Mouse (Mus musculus): ENCODE results near the gene Crebrf.

Crebrf gene

DNA sequence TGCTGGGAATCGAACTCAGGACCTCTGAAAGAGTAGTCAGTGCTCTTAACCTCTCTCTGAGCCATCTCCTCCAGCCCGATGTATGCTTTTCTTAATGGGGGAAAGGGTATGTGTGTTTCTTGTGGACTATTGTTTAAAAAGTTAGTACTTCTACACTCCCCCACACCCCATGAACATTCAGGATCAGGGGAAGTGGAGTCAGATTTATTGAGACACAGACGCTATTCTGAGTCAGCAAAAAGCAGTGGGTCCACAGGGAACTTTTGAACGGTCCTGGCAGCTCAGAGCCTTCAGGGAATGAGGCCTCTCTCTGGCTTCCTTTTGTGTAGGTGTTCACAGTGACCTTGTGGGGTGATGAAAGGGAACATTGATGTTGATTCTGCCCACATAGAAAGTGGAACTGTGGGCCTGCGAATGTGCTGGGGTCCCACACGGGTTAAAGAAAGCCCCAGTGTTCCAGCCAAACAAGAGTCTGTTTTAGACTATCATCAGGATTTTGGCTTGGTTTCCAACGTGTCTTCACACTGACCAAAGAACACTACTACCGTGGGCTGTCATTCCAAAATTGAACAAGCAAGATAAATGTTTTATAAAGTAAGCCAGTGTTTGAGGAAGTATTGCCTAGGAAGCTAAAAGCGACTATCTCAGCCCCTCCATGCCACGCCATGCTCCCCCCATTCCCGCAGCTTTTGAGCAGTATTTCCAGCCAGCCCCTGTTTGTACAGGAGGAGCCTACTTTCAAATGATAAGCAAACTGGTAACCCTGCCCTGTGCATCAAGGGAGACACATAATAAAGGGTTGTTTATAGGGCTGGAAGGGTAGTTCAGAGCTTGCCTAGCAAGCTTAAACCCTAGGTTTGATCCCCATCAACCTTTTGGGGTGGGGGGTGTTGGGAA lies 9.7 kb upstream of the Crebrf start:
- DNase-seq: no peak

- no peak for DNase-seq
Measured at GRCm38 (mm10) chr17:26707066-26707465, 8.4 kb upstream of the Crebrf start.

- peak in 1 of 2 experiments; percentile 62 for DNase-seq
Measured at GRCm38 (mm10) chr17:26708499-26708898, 7.0 kb upstream of the Crebrf start.

GRCm38 (mm10) chr17:26708993-26709590 lies 6.4 kb upstream of the Crebrf start:
- peak; percentile 52 for DNase-seq

GRCm38 (mm10) chr17:26710049-26710448 lies 5.4 kb upstream of the Crebrf start:
- DNase-seq: no peak

GRCm38 (mm10) chr17:26715916-26716717 lies 667 bp downstream of the Crebrf start:
- DNase-seq: peak; percentile 93 to 95

DNA sequence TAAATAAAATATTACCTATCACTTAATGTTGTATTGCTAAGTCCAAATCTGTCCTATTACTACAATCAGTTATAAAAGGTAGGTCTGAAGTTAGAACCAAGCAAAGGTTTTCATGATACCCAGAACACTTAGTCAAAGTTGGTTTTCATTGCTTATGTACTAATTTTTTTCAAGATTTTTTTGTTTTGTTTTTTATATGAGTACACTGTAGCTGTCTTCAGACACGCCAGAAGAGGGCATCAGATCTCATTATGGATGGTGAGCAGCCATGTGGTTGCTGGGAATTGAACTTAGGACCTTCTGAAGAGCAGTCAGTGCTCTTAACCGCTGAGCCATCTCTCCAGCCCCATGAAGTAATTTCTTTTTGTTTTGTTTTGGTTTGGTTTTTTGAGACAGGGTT lies 2.4 kb downstream of the Crebrf start:
- DNase-seq: no peak

DNA sequence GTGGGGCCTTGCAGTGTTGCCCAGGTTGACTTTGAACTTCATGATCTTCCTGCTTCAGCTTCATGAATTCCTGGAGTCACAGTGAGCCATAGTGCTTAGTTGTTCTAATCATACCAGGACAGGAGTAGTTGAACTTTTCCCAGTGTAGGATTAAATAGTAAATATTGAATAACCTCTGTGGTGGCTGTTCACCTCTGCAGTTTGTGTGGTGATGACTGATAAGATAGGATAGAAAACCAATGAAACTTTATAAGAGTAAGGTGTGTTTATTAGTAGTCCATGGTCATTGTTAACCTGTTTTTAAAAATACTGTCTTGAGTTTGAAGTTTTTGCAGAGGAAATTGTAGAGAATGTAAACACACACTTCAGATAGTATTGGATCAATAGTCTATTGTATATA lies 4.0 kb downstream of the Crebrf start:
- DNase-seq: no peak

DNA sequence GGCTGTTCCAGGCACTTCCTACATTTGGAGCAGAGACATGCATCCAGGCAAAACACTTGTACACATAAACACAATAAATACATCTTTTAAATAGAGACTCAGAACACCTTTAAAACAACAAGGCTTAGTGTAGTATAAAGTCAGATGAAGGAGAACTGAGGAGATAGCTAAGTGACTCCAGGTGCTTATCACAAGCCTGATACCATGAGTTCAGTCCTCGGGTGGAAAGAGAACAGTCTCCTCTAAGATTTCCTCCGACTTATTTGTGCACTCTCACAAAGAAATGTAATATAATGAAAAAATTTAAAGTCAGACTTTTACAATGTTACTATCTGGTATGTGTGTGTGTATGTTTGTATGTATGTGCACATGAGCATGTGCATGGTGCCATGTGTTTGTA lies 6.4 kb downstream of the Crebrf start:
- DNase-seq: no peak

DNA sequence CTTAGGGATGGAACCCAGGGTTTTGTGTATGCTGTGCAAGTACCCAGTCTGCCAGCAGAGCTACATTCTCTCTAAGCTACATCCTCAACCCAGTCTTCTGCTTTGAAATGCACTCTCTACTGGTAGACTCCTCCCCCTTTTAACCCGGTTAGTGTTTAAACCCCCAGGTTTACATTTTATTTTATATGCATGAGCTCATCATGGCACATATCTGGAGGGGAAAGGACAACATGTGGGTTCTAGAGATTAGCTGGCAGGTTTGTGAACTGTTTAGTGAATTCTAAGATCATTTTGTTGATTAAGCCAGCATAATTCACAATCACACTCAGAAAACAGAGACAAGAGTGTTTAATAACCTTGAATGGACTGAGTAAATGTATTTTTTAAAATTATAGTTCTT lies 9.3 kb downstream of the Crebrf start:
- DNase-seq: no peak

GRCm38 (mm10) chr17:26726674-26727073 lies 11.2 kb downstream of the Crebrf start:
- DNase-seq: no peak

- DNase-seq: no peak
Measured at GRCm38 (mm10) chr17:26727110-26727755, 11.8 kb downstream of the Crebrf start.

DNA sequence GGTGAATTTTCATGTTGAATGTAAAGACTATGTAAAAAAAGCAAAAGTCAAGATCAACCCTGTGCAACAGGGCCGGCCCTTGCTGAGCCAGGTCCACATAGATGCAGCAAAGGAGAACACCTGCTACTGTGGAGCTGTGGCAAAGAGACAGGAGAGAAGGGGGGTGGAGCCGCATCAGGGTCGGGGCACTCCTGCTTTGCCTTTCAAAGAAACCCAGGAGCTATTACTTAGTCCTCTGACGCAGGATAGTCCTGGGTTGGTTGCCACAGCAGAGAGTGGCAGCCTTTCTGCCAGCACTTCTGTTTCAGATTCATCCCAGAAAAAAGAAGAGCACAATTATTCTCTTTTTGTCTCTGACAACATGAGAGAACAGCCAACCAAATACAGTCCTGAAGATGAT lies 27.1 kb downstream of the Crebrf start:
- DNase-seq: no peak

DNA sequence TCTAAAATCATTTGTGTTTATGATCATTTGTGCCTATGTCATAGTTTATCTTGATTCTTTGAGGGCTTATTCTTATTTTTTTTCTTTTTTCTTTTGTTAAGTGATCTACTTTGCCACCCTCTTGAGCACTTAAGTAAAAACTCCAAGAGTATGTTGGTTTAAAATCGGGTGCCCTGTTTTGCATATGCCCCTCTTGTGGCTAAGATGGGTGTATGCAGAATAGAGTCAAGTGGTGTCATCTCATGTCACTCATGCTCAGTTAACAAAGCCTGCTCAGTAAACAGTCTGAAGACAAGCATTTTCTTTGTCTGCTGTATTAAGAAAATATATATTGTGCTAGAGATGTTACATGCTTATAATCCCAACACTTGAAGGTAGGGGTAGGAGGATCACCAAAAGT lies 27.8 kb downstream of the Crebrf start:
- DNase-seq: no peak

- DNase-seq: no peak
Measured at GRCm38 (mm10) chr17:26749975-26750374, 34.5 kb downstream of the Crebrf start.

DNA sequence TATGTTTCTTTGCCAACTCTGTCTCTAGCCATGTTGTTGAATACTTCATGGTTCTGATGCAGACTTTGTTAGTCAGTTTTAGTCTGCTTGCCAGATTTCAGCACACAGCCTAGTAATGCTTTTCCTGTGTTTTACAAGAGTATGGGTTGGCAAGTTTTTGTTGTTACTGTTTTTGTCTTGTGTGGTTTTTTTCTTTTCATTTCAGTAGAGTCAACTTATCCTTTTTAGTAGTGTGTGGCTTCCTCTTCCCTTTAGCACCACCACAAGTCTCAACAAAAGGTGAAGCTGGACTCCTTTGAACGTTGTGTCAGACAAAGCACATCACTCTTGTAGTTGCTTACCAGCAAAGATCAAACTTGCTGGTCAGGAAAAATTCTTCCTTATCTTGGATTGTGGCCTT lies 36.8 kb downstream of the Crebrf start:
- no peak for DNase-seq

- DNase-seq: no peak
Measured at GRCm38 (mm10) chr17:26753476-26753875, 38.0 kb downstream of the Crebrf start.

DNA sequence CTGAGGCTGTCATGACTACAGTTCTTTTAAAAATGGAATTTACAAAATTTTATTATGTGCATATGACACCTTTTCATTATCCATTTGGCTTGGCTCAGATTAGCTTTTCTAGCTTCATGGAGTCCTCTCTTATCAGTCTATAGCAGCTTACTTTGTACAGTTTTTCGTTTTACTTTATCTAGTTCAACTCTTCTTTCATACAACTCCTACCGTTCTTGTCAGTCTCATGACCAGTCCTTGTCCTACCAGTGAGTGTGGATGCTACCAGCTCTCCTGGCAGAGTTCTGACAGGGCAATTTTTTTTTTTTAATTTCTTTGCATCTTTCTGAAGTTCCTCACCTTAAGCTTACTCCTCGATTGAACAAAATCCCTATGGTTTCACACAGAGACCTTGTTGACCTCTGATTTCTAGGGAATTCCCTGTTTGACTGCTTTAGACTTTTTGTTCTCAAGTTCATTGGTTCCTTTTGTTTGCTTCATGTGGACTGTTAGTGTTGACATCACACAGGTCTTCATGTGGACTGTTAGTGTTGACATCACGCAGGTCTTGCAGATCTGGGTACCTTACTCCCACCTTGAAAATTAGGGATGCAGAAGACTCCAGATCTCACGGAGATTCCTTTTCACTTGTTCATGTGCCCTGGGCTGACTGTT lies 51.8 kb downstream of the Crebrf start:
- DNase-seq: no peak

DNA sequence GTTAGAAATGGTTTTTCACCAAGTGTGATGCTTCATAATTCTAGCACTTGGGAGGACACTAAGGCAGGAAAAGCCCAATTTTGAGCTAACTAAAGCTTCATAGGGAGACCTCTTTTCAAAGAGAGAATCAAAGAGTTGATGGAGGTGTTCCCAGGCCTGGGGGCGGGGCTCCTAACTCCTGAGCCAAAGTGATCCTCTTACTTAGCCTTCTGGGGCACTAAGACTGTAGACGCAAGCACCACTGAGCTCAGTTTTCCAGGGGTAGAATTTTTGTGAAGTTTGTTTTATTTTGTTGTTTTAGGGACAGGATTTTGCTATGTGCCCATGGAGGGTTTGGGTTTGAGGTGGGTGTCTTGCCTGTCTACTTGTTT lies 52.3 kb downstream of the Crebrf start:
- no peak for DNase-seq

DNA sequence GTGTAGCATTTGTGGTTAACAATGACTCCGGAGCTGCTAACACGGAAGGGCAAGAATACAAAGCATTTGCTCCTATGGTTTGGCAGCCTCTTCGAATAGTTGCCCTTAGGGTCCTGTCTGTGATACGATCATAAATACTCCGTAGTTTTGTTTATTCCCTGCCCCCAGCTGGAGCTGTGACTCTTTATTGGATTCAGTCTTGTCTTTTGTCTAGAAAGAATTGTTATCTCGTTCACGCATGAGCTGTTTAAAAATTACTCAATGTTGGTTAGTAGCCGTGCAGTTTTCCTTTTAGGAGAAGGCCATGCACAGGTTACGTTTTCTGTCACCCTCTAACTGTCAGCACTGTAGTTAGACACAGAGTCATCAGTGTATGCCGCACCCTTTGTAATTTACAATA lies 60.8 kb downstream of the Crebrf start:
- DNase-seq: no peak

DNA sequence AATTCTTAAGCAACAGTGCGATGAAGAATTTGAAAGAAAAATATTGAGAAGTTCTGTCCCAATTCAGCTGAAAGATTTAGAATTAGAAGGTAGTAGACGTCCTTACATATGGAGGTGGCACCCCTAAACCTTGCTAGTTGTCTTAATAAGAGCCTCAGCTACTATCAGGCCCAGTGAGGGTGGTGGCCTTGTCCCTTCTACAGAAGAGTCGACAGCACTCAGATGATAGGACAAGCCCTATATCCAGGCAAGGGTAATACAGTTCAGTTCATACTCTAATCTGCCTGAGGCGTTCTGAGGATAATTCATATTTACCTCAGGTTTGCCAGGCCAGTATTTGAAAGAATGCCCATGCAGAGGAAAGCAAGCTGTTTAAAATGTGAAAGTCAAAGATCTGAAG lies 62.6 kb downstream of the Crebrf start:
- no peak for DNase-seq

- DNase-seq: no peak
Measured at GRCm38 (mm10) chr17:26778430-26779100, 63.1 kb downstream of the Crebrf start.
